Mouse (Mus musculus) C2C12 (cell line): ENCODE results near the gene Gm10837.

Experiments used
- CEBPB ChIP-seq: IDR thresholded peaks from one replicate; pipeline ENCODE4 v1.6.1; 2011; ENCODE audit warnings: low read depth, mild to moderate bottlenecking, control low read depth, moderate library complexity
- CTCF ChIP-seq: IDR thresholded peaks from one replicate; pipeline ENCODE4 v1.5.1; 2011; ENCODE audit not compliant: control insufficient read depth, insufficient read depth, insufficient read length
- MYOD1 ChIP-seq: IDR thresholded peaks from one replicate; pipeline ENCODE4 v1.6.1; 2011; ENCODE audit warnings: low read depth; ENCODE audit not compliant: control insufficient read depth, insufficient read length
- USF1 ChIP-seq: IDR thresholded peaks from one replicate; pipeline ENCODE4 v1.6.1; 2011; ENCODE audit warnings: low read depth, mild to moderate bottlenecking, control low read depth, moderate library complexity

DNA sequence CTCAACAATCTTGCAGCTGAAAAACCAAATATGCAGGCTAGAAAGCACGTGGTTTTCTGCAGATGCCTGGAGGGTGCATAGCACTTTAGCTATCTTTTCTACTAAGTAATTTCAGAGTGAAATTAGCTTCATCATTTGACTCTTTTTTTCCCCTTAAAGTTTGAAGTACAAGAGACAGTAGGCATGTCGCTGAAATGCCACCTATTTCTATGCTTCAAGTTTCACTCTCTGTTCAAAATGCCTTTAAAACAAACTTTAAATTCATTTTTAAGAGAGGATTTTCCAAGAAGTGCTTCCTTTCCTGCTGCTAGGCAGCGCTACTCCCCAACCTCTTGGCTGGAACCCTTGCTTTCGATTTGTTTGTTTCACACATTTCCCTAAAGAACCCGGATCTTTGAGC lies 1.3 kb upstream of the Gm10837 start:
- TF ChIP-seq CTCF (no peak), CEBPB (no peak), USF1 (no peak), MYOD1 (no peak)
